Mouse (Mus musculus): ENCODE results near the gene Ppp1r18.
A peak's percentile ranks its signal among the peaks of the same experiment; 100 is the strongest.

Gene Ppp1r18

GRCm38 (mm10) chr17:35865481-35866280, at the start of gene Ppp1r18:
Gene Ppp1r18, plus strand, starts transcription at chr17:35865593.
- ATAC-seq (ENCODE audit: low TSS enrichment) = no peak

- ATAC-seq (ENCODE audit: low TSS enrichment) = 0 out of 2 replicates have a peak, but pooled peaks have one; percentile 25
Observed at GRCm38 (mm10) chr17:35815836-35816235, 49.6 kb upstream of the Ppp1r18 start.

- no peak for ATAC-seq (ENCODE audit: low TSS enrichment)
Observed at GRCm38 (mm10) chr17:35816686-35817085, 48.7 kb upstream of the Ppp1r18 start.

GRCm38 (mm10) chr17:35817226-35817625, 48.2 kb upstream of the Ppp1r18 start:
- no peak for ATAC-seq (ENCODE audit: low TSS enrichment)

- no peak for ATAC-seq (ENCODE audit: low TSS enrichment)
Observed at GRCm38 (mm10) chr17:35820111-35820510, 45.3 kb upstream of the Ppp1r18 start.

GRCm38 (mm10) chr17:35821439-35822430, 43.7 kb upstream of the Ppp1r18 start, which contains the start of gene Ier3:
Gene Ier3, plus strand, starts transcription at chr17:35821684.
- ATAC-seq (ENCODE audit: low TSS enrichment) = peak; percentile 50

- ATAC-seq (ENCODE audit: low TSS enrichment) = no peak
Observed at GRCm38 (mm10) chr17:35822564-35822963, 42.8 kb upstream of the Ppp1r18 start.

GRCm38 (mm10) chr17:35822964-35823937, 42.1 kb upstream of the Ppp1r18 start, which contains the start of gene Flot1:
Gene Flot1, plus strand, starts transcription at chr17:35823230.
- peak; percentile 56 for ATAC-seq (ENCODE audit: low TSS enrichment)

- no peak for ATAC-seq (ENCODE audit: low TSS enrichment)
Observed at GRCm38 (mm10) chr17:35824402-35824801, 41.0 kb upstream of the Ppp1r18 start.

GRCm38 (mm10) chr17:35825109-35825850, 40.1 kb upstream of the Ppp1r18 start:
- no peak for ATAC-seq (ENCODE audit: low TSS enrichment)

- peak; percentile 85 for ATAC-seq (ENCODE audit: low TSS enrichment)
Observed at GRCm38 (mm10) chr17:35829737-35830136, 35.7 kb upstream of the Ppp1r18 start.

- ATAC-seq (ENCODE audit: low TSS enrichment) = no peak
Observed at GRCm38 (mm10) chr17:35832400-35833238, 32.8 kb upstream of the Ppp1r18 start.

- ATAC-seq (ENCODE audit: low TSS enrichment) = no peak
Observed at GRCm38 (mm10) chr17:35833239-35833751, 32.1 kb upstream of the Ppp1r18 start.

- ATAC-seq (ENCODE audit: low TSS enrichment) = no peak
Observed at GRCm38 (mm10) chr17:35833894-35834293, 31.5 kb upstream of the Ppp1r18 start.

- ATAC-seq (ENCODE audit: low TSS enrichment) = no peak
Observed at GRCm38 (mm10) chr17:35834696-35835422, 30.5 kb upstream of the Ppp1r18 start.

- no peak for ATAC-seq (ENCODE audit: low TSS enrichment)
Observed at GRCm38 (mm10) chr17:35835424-35836140, 29.8 kb upstream of the Ppp1r18 start.

GRCm38 (mm10) chr17:35836178-35836965, 29.0 kb upstream of the Ppp1r18 start:
- ATAC-seq (ENCODE audit: low TSS enrichment) = peak; percentile 10; the same call in 1 of the 2 replicates
